Mouse (Mus musculus) liver, adult 2 months (tissue): ENCODE measurements around the gene Agap3. TPM values are rescaled to one million over a fixed set of nuclear protein-coding genes. Genes with fewer than 3 reads are reported as not detected.

Source experiments
- DNase-seq: peaks from one replicate; pipeline ENCODE4 v3.0.0-alpha.2; 2011; ENCODE audit warnings: low read depth, low spot score; ENCODE audit errors: extremely low read depth
- H3K27ac ChIP-seq: fragments of 200-500 bp; replicated peaks from 2 replicates; pipeline ENCODE4 v1.5.1; 2012; ENCODE audit warnings: low read depth, mild to moderate bottlenecking, control low read depth, inconsistent platforms, low read length; ENCODE audit not compliant: insufficient read depth
- H3K27me3 ChIP-seq: fragments of 200-500 bp; 2 replicates; pipeline ENCODE4 v1.6.1; 2012; ENCODE audit warnings: mild to moderate bottlenecking, moderate library complexity, low read length, inconsistent platforms; ENCODE audit not compliant: control insufficient read depth, insufficient read depth
- H3K36me3 ChIP-seq: fragments of 200-500 bp; 2 replicates; pipeline ENCODE4 v1.6.1; 2012; ENCODE audit warnings: low read length, inconsistent platforms; ENCODE audit not compliant: control insufficient read depth, insufficient read depth
- H3K4me1 ChIP-seq: fragments of 200-500 bp; 2 replicates; pipeline ENCODE4 v1.6.1; 2011; ENCODE audit warnings: low read length; ENCODE audit not compliant: control insufficient read depth, insufficient read depth
- H3K4me3 ChIP-seq: fragments of 200-500 bp; 2 replicates; pipeline ENCODE4 v1.5.1; 2011; ENCODE audit warnings: low read depth, mild to moderate bottlenecking, control low read depth, low read length, moderate library complexity; ENCODE audit not compliant: insufficient read depth
- H3K79me2 ChIP-seq: fragments of 200-500 bp; 2 replicates; pipeline ENCODE4 v1.6.1; 2012; ENCODE audit warnings: inconsistent platforms, mild to moderate bottlenecking, low read length, moderate library complexity; ENCODE audit not compliant: control insufficient read depth, insufficient read depth
- H3K9ac ChIP-seq: fragments of 200-500 bp; 2 replicates; pipeline ENCODE4 v1.6.1; 2012; ENCODE audit warnings: low read depth, mild to moderate bottlenecking, control low read depth, inconsistent platforms, low read length
- CTCF ChIP-seq: fragments of 200-500 bp; IDR thresholded peaks from 2 replicates; pipeline ENCODE4 v1.5.1; 2011; ENCODE audit warnings: low read depth, low read length, control low read depth
- POLR2A ChIP-seq: fragments of 200-500 bp; IDR thresholded peaks from 2 replicates; pipeline ENCODE4 v1.6.1; 2011; ENCODE audit warnings: low read length, control low read depth; ENCODE audit not compliant: insufficient read depth; ENCODE audit errors: extremely low read depth
- WGBS: fragments of 180-500 bp; shearing (Covaris S2); methylation state at CpG from one replicate; pipeline ENCODE4 v1.1.7; 2018; 5-methylcytosine and 5-hydroxymethylcytosine counted together
- polyA plus RNA-seq: library from polyadenylated mRNA; depleted of rRNA; stranded (reverse); fragments of >200 nt; gene quantifications from 2 replicates; pipeline ENCODE4 v1.2.3, GENCODE M21; 2012
- total RNA-seq: library from RNA; depleted of rRNA; stranded (reverse); fragments of >200 nt; gene quantifications from 2 replicates; pipeline ENCODE4 v1.2.3, GENCODE M21; 2014

Gene Agap3
- total and polyA plus RNA-seq, 2 experiments = 13.8 to 37.8 TPM

GRCm38 (mm10) chr5:24423129-24424003 lies 28.6 kb upstream of the Agap3 start, which contains the start of the genes Cdk5 and Slc4a2:
Gene Cdk5, minus strand, starts transcription at chr5:24423530.
Gene Slc4a2, plus strand, starts transcription at chr5:24423837.
- H3K4me1 ChIP-seq = peaks cover 12% of the 10 kb centered on the region
- no peaks in the 10 kb centered on the region for H3K36me3 ChIP-seq
- H3K4me3 ChIP-seq = peak within 1 kb of the TSS; percentile 76
- peak within 1 kb of the TSS; percentile 87 for H3K27ac ChIP-seq
- peak within 1 kb of the TSS; percentile 95 for H3K9ac ChIP-seq
- peak; percentile 59; the same call in 1 of the 2 replicates for TF ChIP-seq POLR2A
- TF ChIP-seq CTCF = no peak
- DNase-seq = peak; percentile 99
- peaks cover 5% of the 10 kb centered on the region; the same call in 1 of the 2 replicates for H3K79me2 ChIP-seq
- H3K27me3 ChIP-seq = no peaks in the 10 kb centered on the region
- WGBS = under 1% methylated on average over 46 of the region's 46 CpGs

GRCm38 (mm10) chr5:24424004-24424781 lies 27.8 kb upstream of the Agap3 start:
- DNase-seq = peak; percentile 35
- H3K4me3 ChIP-seq = peak overlapping the region; percentile 76
- no peaks in the 10 kb centered on the region for H3K36me3 ChIP-seq
- H3K27ac ChIP-seq = peak overlapping the region; percentile 87
- TF ChIP-seq CTCF = no peak
- H3K9ac ChIP-seq = peak overlapping the region; percentile 95
- peaks cover 6% of the 10 kb centered on the region; the same call in 1 of the 2 replicates for H3K79me2 ChIP-seq
- peaks cover 13% of the 10 kb centered on the region for H3K4me1 ChIP-seq
- no peaks in the 10 kb centered on the region for H3K27me3 ChIP-seq
- 8% methylated on average over 21 of the region's 21 CpGs for WGBS

GRCm38 (mm10) chr5:24424861-24425411 lies 27.0 kb upstream of the Agap3 start:
- WGBS = under 1% methylated on average over 56 of the region's 60 CpGs
- peaks cover 6% of the 10 kb centered on the region; the same call in 1 of the 2 replicates for H3K79me2 ChIP-seq
- peak overlapping the region; percentile 95 for H3K9ac ChIP-seq
- H3K27ac ChIP-seq = peak overlapping the region; percentile 87
- no peak for TF ChIP-seq CTCF
- peak; percentile 57; the same call in 1 of the 2 replicates for TF ChIP-seq POLR2A
- no peaks in the 10 kb centered on the region for H3K36me3 ChIP-seq
- no peaks in the 10 kb centered on the region for H3K27me3 ChIP-seq
- peak; percentile 37 for DNase-seq
- peak overlapping the region; percentile 76 for H3K4me3 ChIP-seq
- H3K4me1 ChIP-seq = peaks cover 13% of the 10 kb centered on the region

- 2% methylated on average over 25 of the region's 30 CpGs for WGBS
- Histone ChIP-seq H3K4me1 (peaks cover 13% of the 10 kb centered on the region), H3K27me3 (no peaks in the 10 kb centered on the region), H3K4me3 (peak overlapping the region; percentile 76), H3K9ac (peak overlapping the region; percentile 95), H3K36me3 (peaks cover 3% of the 10 kb centered on the region; the same call in 1 of the 2 replicates), H3K27ac (peak overlapping the region; percentile 39; the same call in 1 of the 2 replicates), H3K79me2 (peaks cover 6% of the 10 kb centered on the region; the same call in 1 of the 2 replicates)
- DNase-seq = no peak
- TF ChIP-seq CTCF (no peak), POLR2A (no peak)
These were observed 26.4 kb upstream of the Agap3 start for GRCm38 (mm10) chr5:24425421-24426036.

GRCm38 (mm10) chr5:24426037-24426432 lies 25.9 kb upstream of the Agap3 start:
- peak overlapping the region; percentile 95 for H3K9ac ChIP-seq
- H3K79me2 ChIP-seq = peaks cover 6% of the 10 kb centered on the region; the same call in 1 of the 2 replicates
- H3K4me1 ChIP-seq = peaks cover 13% of the 10 kb centered on the region
- H3K36me3 ChIP-seq = peaks cover 3% of the 10 kb centered on the region; the same call in 1 of the 2 replicates
- no peak for DNase-seq
- 0 out of 2 replicates have a peak overlapping the region, but pooled peaks have one; percentile 76 for H3K4me3 ChIP-seq
- 18% methylated on average over 10 of the region's 10 CpGs for WGBS
- TF ChIP-seq POLR2A (no peak), CTCF (no peak)
- H3K27ac ChIP-seq = no peak overlapping the region
- H3K27me3 ChIP-seq = no peaks in the 10 kb centered on the region
